Mouse (Mus musculus) heart, adult 2 months (tissue): Measurements from ENCODE around the gene Gys1. TPM values are rescaled to one million over a fixed set of nuclear protein-coding genes. Genes with fewer than 3 reads are reported as not detected.

ENCODE experiments used
- DNase-seq, 2 experiments: peaks; one replicate each; pipeline ENCODE4 v3.0.0; 2021
- H3K27ac ChIP-seq: fragments of 200-600 bp; 2 replicates; pipeline ENCODE4 v1.8.1; 2022
- H3K27me3 ChIP-seq: fragments of 200-500 bp; 2 replicates; pipeline ENCODE4 v1.6.1; 2012; ENCODE audit warnings: mild to moderate bottlenecking, low read length, inconsistent platforms, mixed read lengths; ENCODE audit not compliant: control insufficient read depth, insufficient read depth
- H3K36me3 ChIP-seq: fragments of 200-500 bp; 2 replicates; pipeline ENCODE4 v1.6.1; 2012; ENCODE audit warnings: low read length, inconsistent platforms; ENCODE audit not compliant: control insufficient read depth, insufficient read depth
- H3K4me1 ChIP-seq: fragments of 200-500 bp; 2 replicates; pipeline ENCODE4 v1.6.1; 2011; ENCODE audit warnings: low read length; ENCODE audit not compliant: control insufficient read depth, insufficient read depth
- H3K4me3 ChIP-seq: fragments of 200-600 bp; 2 replicates; pipeline ENCODE4 v1.8.1; 2022
- H3K79me2 ChIP-seq: fragments of 200-500 bp; replicated peaks from 2 replicates; pipeline ENCODE4 v1.6.1; 2012; ENCODE audit warnings: mild to moderate bottlenecking, inconsistent platforms, low read length, moderate library complexity, mixed read lengths; ENCODE audit not compliant: control insufficient read depth, insufficient read depth
- H3K9ac ChIP-seq: fragments of 200-500 bp; 2 replicates; pipeline ENCODE4 v1.6.1; 2012; ENCODE audit warnings: low read depth, mild to moderate bottlenecking, control low read depth, inconsistent platforms, low read length, mixed read lengths
- CTCF ChIP-seq: fragments of 200-600 bp; IDR thresholded peaks from 2 replicates; pipeline ENCODE4 v1.8.1; 2022; ENCODE audit warnings: antibody characterized with exemption, mild to moderate bottlenecking, moderate library complexity
- EP300 ChIP-seq: fragments of 200-500 bp; IDR thresholded peaks from 2 replicates; pipeline ENCODE4 v1.6.1; 2011; ENCODE audit warnings: low read depth, low read length, control low read depth; ENCODE audit not compliant: insufficient read depth
- POLR2A ChIP-seq: fragments of 200-500 bp; IDR thresholded peaks from 2 replicates; pipeline ENCODE4 v1.6.1; 2011; ENCODE audit warnings: mild to moderate bottlenecking, low read depth, low read length, control low read depth; ENCODE audit not compliant: insufficient read depth
- WGBS: fragments of 180-500 bp; shearing (Covaris S2); methylation state at CpG from one replicate; pipeline ENCODE4 v1.1.7; 2018; 5-methylcytosine and 5-hydroxymethylcytosine counted together
- intact Hi-C: fragments of 180-260 bp; cut with DNase I; formaldehyde crosslinking; loops from one replicate; pipeline ENCODE4 v1.15.1; 2025
- microRNA-seq, 2 experiments: library from miRNA; unstranded; fragments of <30 nt; microRNA quantifications; one replicate each; pipeline ENCODE4 v1.2.0; 2021
- polyA plus RNA-seq: library from polyadenylated mRNA; depleted of rRNA; stranded (reverse); fragments of >200 nt; gene quantifications from 2 replicates; pipeline ENCODE4 v1.2.3, GENCODE M21; 2012; rRNA removed
- total RNA-seq, 2 experiments: library from RNA; stranded (reverse); gene quantifications; 2 replicates each; pipeline ENCODE4 v1.2.3; 2021

The Gys1 gene
- total and polyA plus RNA-seq, 3 experiments = 96.9 to 115 (median 111) TPM

DNA sequence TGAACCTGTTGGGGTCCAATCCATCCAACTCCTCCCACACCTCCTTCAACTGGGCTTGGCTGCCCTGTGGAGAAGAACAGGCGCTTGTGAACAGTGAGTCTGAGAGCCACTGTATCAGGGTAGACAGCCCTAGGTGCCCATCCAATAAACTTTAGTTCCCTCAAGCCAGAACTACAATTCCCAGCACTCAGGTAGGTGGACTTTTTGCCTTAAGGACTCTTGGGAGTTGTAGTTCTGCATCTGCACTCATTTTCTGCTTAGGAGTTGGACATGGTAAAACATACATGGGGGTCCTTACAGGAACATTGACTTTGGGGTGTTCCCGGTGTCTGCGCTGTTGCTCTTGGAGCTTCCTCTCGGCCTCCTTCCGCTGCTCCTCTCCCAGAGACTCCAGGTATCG, 63.8 kb downstream of the Gys1 start:
- Histone ChIP-seq H3K9ac (no peak overlapping the region), H3K4me3 (no peak overlapping the region), H3K79me2 (no peaks in the 10 kb centered on the region), H3K4me1 (peaks cover under 1% of the 10 kb centered on the region; the same call in 1 of the 2 replicates), H3K27ac (no peak overlapping the region), H3K27me3 (no peaks in the 10 kb centered on the region), H3K36me3 (no peaks in the 10 kb centered on the region)
- 99% methylated on average over 6 of the region's 6 CpGs for WGBS
- no peak for TF ChIP-seq POLR2A
- no peak for TF ChIP-seq EP300
- TF ChIP-seq CTCF = no peak
- intact Hi-C loops = no loop called here
- DNase-seq = no peak

Small RNA genes within 50 kb of the gene (microRNA-seq; reads per million reads assigned to microRNA genes)
- 0 reads per million in 2 experiments for gene Gm22133

Other genes starting within 250 kb of the Gys1 start
Only the 30 nearest of the 32 such genes appear.
- not detected for gene Ccdc155, start 230.0 kb upstream of the Gys1 start, total RNA-seq
- 0.06 and 0.12 TPM in 2 replicates for gene Ccdc155, start 230.0 kb upstream of the Gys1 start, polyA plus RNA-seq
- not detected for gene Dkkl1, start 222.7 kb upstream of the Gys1 start, total RNA-seq
- 0.37 and 0.73 TPM in 2 replicates for gene Dkkl1, start 222.7 kb upstream of the Gys1 start, polyA plus RNA-seq
- 10 to 100 TPM in 1 of 2 experiments, 1 to 10 TPM in 1; 6.2 to 10.8 TPM for gene Tead2, start 219.1 kb upstream of the Gys1 start, total RNA-seq
- gene Tead2, start 219.1 kb upstream of the Gys1 start, polyA plus RNA-seq = 13.1 and 14.0 TPM in 2 replicates
- gene Cd37, start 195.7 kb upstream of the Gys1 start, total RNA-seq = 1 to 10 TPM; 3.1 to 4.3 TPM
- 10.0 and 21.2 TPM in 2 replicates for gene Cd37, start 195.7 kb upstream of the Gys1 start, polyA plus RNA-seq
- not detected for gene Slc6a16, start 193.8 kb upstream of the Gys1 start, total RNA-seq
- gene Slc6a16, start 193.8 kb upstream of the Gys1 start, polyA plus RNA-seq = 0.15 TPM in 1 of 2 replicates, not detected in the other
- not detected for gene Slc6a21, start 157.3 kb upstream of the Gys1 start, total RNA-seq
- gene Slc6a21, start 157.3 kb upstream of the Gys1 start, polyA plus RNA-seq = 0.38 and 0.55 TPM in 2 replicates
- gene Trpm4, start 101.1 kb upstream of the Gys1 start, total RNA-seq = 10 to 100 TPM; 21.0 to 21.4 TPM
- 38.7 and 40.9 TPM in 2 replicates for gene Trpm4, start 101.1 kb upstream of the Gys1 start, polyA plus RNA-seq
- gene Hrc, start 99.6 kb upstream of the Gys1 start, total RNA-seq = 1,000 to 10,000 TPM in 1 of 2 experiments, 100 to 1,000 TPM in 1; 863 to 1,007 TPM
- gene Hrc, start 99.6 kb upstream of the Gys1 start, polyA plus RNA-seq = 383 and 578 TPM in 2 replicates
- gene Ppfia3, start 67.8 kb upstream of the Gys1 start, total RNA-seq = under 1 TPM; 0.11 to 0.26 TPM
- 0.09 and 0.14 TPM in 2 replicates for gene Ppfia3, start 67.8 kb upstream of the Gys1 start, polyA plus RNA-seq
- 1 to 10 TPM; 1.0 to 1.6 TPM for gene Lin7b, start 64.3 kb upstream of the Gys1 start, total RNA-seq
- gene Lin7b, start 64.3 kb upstream of the Gys1 start, polyA plus RNA-seq = 2.3 and 3.4 TPM in 2 replicates
- 10 to 100 TPM; 85.0 to 99.5 TPM for gene Snrnp70, start 39.1 kb upstream of the Gys1 start, total RNA-seq
- gene Snrnp70, start 39.1 kb upstream of the Gys1 start, polyA plus RNA-seq = 117 and 151 TPM in 2 replicates
- gene Kcna7, start 29.2 kb upstream of the Gys1 start, total RNA-seq = 1 to 10 TPM; 5.9 to 6.0 TPM
- 6.7 and 7.6 TPM in 2 replicates for gene Kcna7, start 29.2 kb upstream of the Gys1 start, polyA plus RNA-seq
- gene Ntf5, start 21.1 kb upstream of the Gys1 start, total RNA-seq = under 1 TPM; 0.11 to 0.50 TPM
- 0.32 and 0.43 TPM in 2 replicates for gene Ntf5, start 21.1 kb upstream of the Gys1 start, polyA plus RNA-seq
- gene Lhb, start 14.0 kb upstream of the Gys1 start, total RNA-seq = not detected
- 0.84 TPM in 1 of 2 replicates, not detected in the other for gene Lhb, start 14.0 kb upstream of the Gys1 start, polyA plus RNA-seq
- 10 to 100 TPM; 26.5 to 26.9 TPM for gene Ruvbl2, start 3.3 kb downstream of the Gys1 start, total RNA-seq
- gene Ruvbl2, start 3.3 kb downstream of the Gys1 start, polyA plus RNA-seq = 32.7 and 33.5 TPM in 2 replicates
- gene Ftl1, start 25.0 kb downstream of the Gys1 start, total RNA-seq = 100 to 1,000 TPM; 213 to 308 TPM
- 505 and 903 TPM in 2 replicates for gene Ftl1, start 25.0 kb downstream of the Gys1 start, polyA plus RNA-seq
- 10 to 100 TPM; 21.9 to 25.9 TPM for gene Bax, start 32.1 kb downstream of the Gys1 start, total RNA-seq
- gene Bax, start 32.1 kb downstream of the Gys1 start, polyA plus RNA-seq = 46.6 and 47.2 TPM in 2 replicates
- gene Tulp2, start 47.0 kb downstream of the Gys1 start, total RNA-seq = not detected
- gene Tulp2, start 47.0 kb downstream of the Gys1 start, polyA plus RNA-seq = 0.20 and 0.27 TPM in 2 replicates
- gene Gm45808, start 52.0 kb downstream of the Gys1 start, total RNA-seq = 1 to 10 TPM; 4.8 to 8.1 TPM
- 1.6 and 2.5 TPM in 2 replicates for gene Gm45808, start 52.0 kb downstream of the Gys1 start, polyA plus RNA-seq
- gene Dhdh, start 54.0 kb downstream of the Gys1 start, total RNA-seq = 1 to 10 TPM; 8.2 to 8.9 TPM
- 6.4 and 10.1 TPM in 2 replicates for gene Dhdh, start 54.0 kb downstream of the Gys1 start, polyA plus RNA-seq
- gene Nucb1, start 75.6 kb downstream of the Gys1 start, total RNA-seq = 100 to 1,000 TPM; 132 to 152 TPM
- gene Nucb1, start 75.6 kb downstream of the Gys1 start, polyA plus RNA-seq = 158 and 177 TPM in 2 replicates
- 10 to 100 TPM; 27.3 to 29.6 TPM for gene Ppp1r15a, start 91.4 kb downstream of the Gys1 start, total RNA-seq
- gene Ppp1r15a, start 91.4 kb downstream of the Gys1 start, polyA plus RNA-seq = 20.9 and 36.0 TPM in 2 replicates
- gene Plekha4, start 91.5 kb downstream of the Gys1 start, total RNA-seq = 1 to 10 TPM; 2.9 to 3.2 TPM
- 6.7 and 7.2 TPM in 2 replicates for gene Plekha4, start 91.5 kb downstream of the Gys1 start, polyA plus RNA-seq
- under 1 TPM in 1 of 2 experiments, not detected in 1; 0.76 TPM for gene Hsd17b14, start 120.0 kb downstream of the Gys1 start, total RNA-seq
- 0.45 and 0.47 TPM in 2 replicates for gene Hsd17b14, start 120.0 kb downstream of the Gys1 start, polyA plus RNA-seq
- 100 to 1,000 TPM; 219 to 306 TPM for gene Bcat2, start 135.3 kb downstream of the Gys1 start, total RNA-seq
- gene Bcat2, start 135.3 kb downstream of the Gys1 start, polyA plus RNA-seq = 142 and 198 TPM in 2 replicates
- gene Fgf21, start 180.6 kb downstream of the Gys1 start, total RNA-seq = not detected
- not detected in 2 replicates for gene Fgf21, start 180.6 kb downstream of the Gys1 start, polyA plus RNA-seq
- gene Fut1, start 182.4 kb downstream of the Gys1 start, total RNA-seq = not detected
- 0.25 TPM in 1 of 2 replicates, not detected in the other for gene Fut1, start 182.4 kb downstream of the Gys1 start, polyA plus RNA-seq
- under 1 TPM; 0.26 to 0.27 TPM for gene Izumo1, start 187.0 kb downstream of the Gys1 start, total RNA-seq
- 0.29 and 0.70 TPM in 2 replicates for gene Izumo1, start 187.0 kb downstream of the Gys1 start, polyA plus RNA-seq
- 10 to 100 TPM; 25.0 to 25.5 TPM for gene Rasip1, start 192.6 kb downstream of the Gys1 start, total RNA-seq
- 30.5 and 30.9 TPM in 2 replicates for gene Rasip1, start 192.6 kb downstream of the Gys1 start, polyA plus RNA-seq
- 1 to 10 TPM; 3.8 to 4.0 TPM for gene Mamstr, start 205.1 kb downstream of the Gys1 start, total RNA-seq
- 11.3 and 12.0 TPM in 2 replicates for gene Mamstr, start 205.1 kb downstream of the Gys1 start, polyA plus RNA-seq